Mouse (Mus musculus): ENCODE data around the gene Gata5.

DNA sequence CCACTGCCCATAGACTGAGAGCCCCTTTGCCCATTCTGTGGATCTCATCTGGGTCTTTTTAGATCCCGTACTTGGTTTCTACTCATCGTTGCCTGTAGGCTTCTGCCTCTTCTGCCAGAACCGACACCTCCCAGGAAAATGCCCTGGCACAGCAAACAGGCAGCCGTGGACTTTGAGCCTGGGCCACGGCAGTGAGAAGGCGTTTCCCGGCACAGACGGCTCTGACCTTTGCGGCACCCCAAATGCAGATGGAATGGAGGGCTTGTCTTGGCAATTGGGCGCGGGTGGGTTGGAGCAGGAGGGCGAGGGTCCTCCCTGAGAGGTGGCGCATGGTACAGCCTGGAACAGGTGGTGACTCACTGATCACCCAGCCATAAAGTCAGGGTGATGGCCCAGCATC lies 8.6 kb upstream of the Gata5 start:
- TF ChIP-seq POLR2A (IDR thresholded peaks at IDR 0.05; ENCODE audit: borderline replicate concordance, extremely low read depth, insufficient read depth, insufficient read length, poor library complexity, severe bottlenecking) (no peak), CTCF (IDR thresholded peaks at IDR 0.05; ENCODE audit: borderline replicate concordance, extremely low read depth, insufficient read depth, insufficient read length) (no peak)

Data from brain, embryonic 14.5 days (tissue).